Mouse (Mus musculus) thymus, postnatal 10 days (tissue): ENCODE data around the gene Ldb3.
A peak's percentile ranks its signal among the peaks of the same experiment; 100 is the strongest.

Experiments used
- DNase-seq, 2 experiments: peaks; one replicate each; pipeline ENCODE4 v3.0.0; 2021; ENCODE audit warnings: low spot score in 2 of 2

Ldb3 gene

GRCm38 (mm10) chr14:34561647-34562046 lies 26.8 kb downstream of the Ldb3 start:
- DNase-seq = no peak

- DNase-seq = no peak
Observed at GRCm38 (mm10) chr14:34558947-34559346, 29.5 kb downstream of the Ldb3 start.

GRCm38 (mm10) chr14:34555211-34555610 lies 33.3 kb downstream of the Ldb3 start:
- no peak for DNase-seq

DNA sequence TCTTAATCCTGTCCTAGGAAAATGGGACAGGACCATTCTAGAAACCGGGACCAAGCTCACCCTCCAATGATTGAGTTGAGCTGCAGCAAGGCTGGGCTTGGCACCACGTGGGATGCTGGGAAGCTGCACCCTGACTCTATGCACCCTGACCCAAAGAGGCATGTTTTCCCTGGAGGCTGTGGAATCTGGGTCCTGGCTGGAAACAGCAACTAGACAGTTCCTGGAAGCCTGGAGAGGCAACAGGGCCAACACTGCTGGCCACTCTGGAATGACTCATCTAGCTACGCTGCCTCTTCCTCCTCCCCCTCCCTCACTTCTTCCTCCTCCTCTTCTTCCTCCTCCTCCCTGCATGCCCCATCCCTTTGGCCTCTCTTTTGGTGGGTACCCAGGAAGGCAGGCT lies 34.4 kb downstream of the Ldb3 start:
- DNase-seq = no peak

DNA sequence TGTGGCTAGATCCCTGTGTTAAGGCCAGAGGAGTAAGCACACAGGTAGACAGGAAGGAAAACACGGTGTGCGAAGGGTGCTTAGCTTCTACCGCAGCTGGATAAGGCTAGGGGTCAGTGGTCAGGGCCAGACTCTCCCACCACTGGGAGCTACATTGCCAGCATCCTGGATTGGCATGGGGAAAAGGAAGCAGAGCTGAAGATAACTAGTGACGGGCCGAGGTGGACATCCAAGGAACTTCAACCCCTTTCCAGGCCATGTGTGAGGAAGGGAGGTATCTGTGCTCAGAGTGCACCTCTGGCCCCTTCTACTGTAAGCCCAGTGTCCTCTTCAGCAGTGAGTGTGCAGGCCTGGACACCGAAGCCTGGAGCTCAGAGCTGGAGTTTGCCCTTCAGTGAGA lies 35.0 kb downstream of the Ldb3 start:
- DNase-seq = no peak

GRCm38 (mm10) chr14:34552226-34552625 lies 36.3 kb downstream of the Ldb3 start:
- DNase-seq = no peak

GRCm38 (mm10) chr14:34549004-34549671 lies 39.3 kb downstream of the Ldb3 start:
- peak; percentile 26 to 73 for DNase-seq

DNA sequence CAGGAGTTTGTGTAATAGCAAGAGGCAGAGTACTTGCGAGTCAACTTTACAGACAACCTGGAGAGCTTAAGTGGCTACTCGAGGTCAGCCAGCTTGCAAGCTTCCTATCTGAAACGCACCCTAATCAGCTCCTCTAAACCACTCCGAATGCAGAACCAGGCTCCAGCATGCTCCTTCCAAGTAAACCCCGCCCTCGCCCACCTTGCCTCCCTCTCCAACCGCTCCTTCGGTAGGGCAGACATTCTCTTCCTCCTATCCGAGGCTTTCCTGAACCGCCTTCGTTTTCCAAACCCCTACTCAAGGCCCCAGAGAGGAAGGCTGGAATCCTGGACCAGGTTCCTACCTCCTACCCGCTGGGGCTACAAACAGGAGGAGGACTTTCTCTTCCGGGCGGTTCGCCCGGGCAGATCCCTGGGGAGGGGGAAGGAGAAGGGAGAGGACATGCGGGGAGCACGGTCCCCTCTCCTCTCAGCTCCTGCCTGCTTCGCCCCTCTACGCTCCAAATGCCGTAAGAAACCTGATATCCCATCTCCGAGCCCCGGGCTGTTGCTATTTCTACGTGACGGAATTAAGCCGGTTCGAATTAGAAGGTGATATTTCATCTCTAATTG lies 40.0 kb downstream of the Ldb3 start:
- no peak for DNase-seq

- no peak for DNase-seq
Observed at GRCm38 (mm10) chr14:34544545-34544944, 43.9 kb downstream of the Ldb3 start.

DNA sequence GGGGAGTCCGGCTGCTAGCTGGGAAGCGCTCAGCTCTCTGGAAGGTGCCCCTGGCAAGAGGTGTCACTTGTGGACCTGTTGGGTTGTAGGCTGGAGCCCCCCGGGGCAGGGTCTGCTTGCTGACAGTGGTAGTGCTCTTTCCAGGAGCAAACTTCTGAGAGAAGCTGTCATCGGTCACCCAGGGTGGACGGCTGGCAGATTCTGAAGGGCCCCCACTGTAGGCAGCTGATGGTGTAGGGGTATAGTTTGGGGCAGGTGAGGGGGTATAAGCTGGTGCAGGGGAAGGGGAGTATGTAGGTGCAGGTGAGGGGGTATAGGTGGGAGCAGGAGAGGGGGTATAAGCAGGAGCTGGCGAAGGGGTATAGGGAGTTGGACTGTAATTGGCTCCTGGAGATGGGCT lies 44.5 kb downstream of the Ldb3 start:
- DNase-seq = no peak

GRCm38 (mm10) chr14:34543596-34543995 lies 44.9 kb downstream of the Ldb3 start:
- DNase-seq = no peak

GRCm38 (mm10) chr14:34541896-34542295 lies 46.6 kb downstream of the Ldb3 start:
- DNase-seq = no peak

DNA sequence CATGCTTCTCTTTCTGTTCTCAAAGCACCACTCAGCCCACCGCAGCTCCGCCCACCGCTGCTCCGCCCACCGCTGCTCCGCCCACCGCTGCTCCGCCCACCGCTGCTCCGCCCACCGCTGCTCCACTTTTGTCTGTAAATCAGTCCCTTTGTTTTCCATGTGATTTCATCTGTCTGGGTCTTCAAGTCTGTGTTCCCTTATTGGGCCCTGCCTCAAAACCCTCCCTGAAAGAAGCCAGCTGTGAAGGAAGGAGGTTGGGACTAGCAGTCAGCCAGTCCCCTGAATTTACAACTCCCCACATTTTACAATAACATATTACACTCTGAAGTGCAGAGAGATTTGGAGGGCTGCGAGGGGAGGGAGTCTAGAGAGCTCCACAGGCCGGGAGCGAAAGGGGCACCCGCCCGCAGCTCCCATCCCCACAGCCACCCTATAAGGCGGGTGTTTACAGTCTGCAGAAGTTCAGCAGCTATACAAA lies 47.8 kb downstream of the Ldb3 start:
- DNase-seq = no peak

DNA sequence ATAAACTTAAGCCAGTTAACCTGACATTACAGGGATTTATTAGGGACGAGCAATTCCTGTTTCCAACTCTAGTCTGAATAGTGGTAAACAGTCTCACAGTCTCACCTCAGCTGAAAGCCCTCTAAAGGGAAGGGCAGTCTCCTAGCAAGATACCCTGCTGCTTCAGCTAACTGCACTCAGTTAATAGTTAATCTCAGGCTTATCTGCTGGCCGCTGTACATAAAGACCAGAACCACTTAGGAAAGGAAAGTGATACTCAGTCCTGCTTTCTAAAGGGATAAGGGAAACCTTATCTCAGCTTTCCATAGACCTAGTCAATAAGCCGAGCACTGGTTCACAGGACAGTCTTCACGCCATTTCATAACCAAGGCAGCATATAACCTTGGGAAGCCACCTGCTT lies 52.6 kb downstream of the Ldb3 start:
- no peak for DNase-seq

GRCm38 (mm10) chr14:34533537-34533936 lies 54.9 kb downstream of the Ldb3 start:
- no peak for DNase-seq

DNA sequence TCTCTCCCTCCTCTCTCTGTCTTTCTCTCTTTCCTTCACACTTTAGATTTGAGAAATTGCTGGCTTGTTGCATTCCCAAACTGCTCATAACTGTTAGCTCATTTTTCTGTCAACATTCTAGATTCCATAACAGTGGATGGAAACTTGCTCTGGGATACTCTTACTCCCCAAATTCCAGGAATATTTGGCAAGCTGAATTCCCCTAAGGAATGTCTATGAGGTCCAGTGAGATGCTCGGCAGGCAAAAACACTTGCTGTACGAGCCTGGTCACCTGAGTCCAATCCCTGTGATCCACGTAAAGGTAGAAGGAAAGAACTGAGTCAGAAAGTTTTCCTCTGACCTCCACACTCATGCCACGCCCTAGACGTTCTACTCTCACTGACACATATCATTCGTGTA lies 55.9 kb downstream of the Ldb3 start:
- no peak for DNase-seq

DNA sequence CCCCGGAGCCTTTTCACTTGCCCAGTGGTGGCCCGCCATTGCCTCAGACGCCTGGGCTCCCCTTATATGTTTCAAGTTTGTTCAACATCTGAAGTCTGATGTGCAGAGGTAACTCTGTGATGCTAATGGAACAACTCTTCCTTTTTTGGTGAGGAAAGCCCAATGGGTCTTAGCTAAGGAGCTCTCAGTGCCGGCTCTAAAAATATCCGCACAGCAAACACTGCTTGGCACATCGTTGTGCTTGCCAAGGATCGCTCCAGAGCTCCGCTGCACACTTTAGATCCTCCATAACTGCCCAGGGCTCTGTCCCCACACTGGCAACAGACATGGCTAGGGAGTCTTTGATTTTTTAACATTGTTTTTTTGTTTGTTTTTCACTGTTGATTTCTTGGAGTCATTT lies 59.7 kb downstream of the Ldb3 start:
- no peak for DNase-seq

GRCm38 (mm10) chr14:34522701-34523100 lies 65.8 kb downstream of the Ldb3 start, which contains the start of gene 9230112D13Rik:
9230112D13Rik (minus strand) TSS chr14:34522801.
- DNase-seq = no peak

- no peak for DNase-seq
Observed at GRCm38 (mm10) chr14:34517959-34518544, 70.4 kb downstream of the Ldb3 start.

DNA sequence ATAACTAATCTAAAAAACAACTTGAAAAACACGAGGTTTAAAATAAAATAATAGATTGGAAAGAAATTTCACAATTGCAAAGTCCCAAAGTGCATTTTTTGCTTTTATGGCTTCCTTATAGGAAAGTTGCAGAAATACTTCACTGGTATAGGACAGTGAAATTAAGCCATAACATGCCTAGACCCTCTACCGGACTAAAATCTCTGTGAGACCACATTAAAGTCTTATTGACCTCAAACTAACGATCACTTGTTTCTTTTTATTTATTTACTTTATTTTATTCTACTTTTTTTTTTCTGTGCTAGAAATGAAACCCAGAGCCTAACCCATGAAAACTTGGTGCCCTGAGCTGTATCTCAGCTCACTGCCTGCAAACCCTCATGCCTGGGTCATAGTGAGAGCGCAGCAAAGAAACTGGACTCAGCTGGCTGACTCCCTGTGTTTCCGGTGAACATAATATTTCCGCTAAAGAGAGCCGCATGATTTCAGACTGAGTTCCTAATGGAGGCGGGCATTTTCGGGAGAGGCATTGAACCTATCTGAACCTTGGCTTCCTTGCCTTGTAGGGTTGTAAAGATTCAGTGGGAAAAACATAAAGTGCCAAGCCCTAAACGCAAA lies 71.4 kb downstream of the Ldb3 start:
- no peak for DNase-seq

DNA sequence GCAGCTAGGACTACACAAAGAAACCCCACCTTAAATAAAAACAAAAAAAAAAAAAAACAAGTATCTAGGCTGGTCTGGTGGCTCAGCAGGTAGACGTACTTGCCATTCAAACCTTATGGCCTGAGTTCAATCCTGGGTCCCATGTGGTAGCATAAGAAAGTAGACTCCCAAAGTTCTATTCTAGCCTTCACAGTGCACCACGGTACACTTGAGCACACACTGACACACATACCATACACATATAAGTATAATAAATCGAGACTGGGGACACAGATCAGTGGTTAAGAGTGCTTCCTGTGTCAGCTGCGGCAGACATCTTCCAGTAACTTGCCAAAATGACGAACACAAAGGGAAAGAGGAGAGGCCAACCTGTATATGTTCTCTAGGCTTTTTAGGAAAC lies 72.6 kb downstream of the Ldb3 start:
- DNase-seq = no peak

GRCm38 (mm10) chr14:34514120-34514519 lies 74.4 kb downstream of the Ldb3 start:
- DNase-seq = no peak

DNA sequence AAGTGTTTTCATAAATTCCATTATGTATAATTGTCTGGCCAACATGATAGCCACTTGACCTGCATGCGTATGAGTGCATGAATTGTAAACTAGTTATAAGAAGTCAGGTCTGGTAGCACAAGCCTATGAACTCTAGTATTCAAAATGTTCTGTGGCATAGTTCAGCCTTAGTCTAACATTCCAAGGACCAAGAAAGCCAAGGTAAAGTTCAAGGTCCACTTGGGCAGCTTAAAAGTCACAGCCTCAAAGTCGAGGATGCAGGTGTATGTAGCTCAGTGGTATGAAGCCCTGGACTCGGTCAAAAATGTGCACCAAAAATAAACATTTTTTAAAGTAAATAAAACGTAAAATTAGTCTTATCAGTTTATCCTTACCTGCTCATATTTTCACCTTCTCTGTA lies 75.9 kb downstream of the Ldb3 start:
- DNase-seq = no peak
